Mouse (Mus musculus) olfactory bulb, adult 2 months (tissue): ENCODE measurements around the gene Ppm1h. TPM values are rescaled to one million over a fixed set of nuclear protein-coding genes. Genes with fewer than 3 reads are reported as not detected.

ENCODE experiments used
- H3K27ac ChIP-seq: fragments of 200-500 bp; 2 replicates; pipeline ENCODE4 v1.5.1; 2012; ENCODE audit warnings: low read depth, low read length; ENCODE audit not compliant: insufficient read depth
- H3K4me1 ChIP-seq: fragments of 200-500 bp; 2 replicates; pipeline ENCODE4 v1.6.1; 2012; ENCODE audit warnings: low read length; ENCODE audit not compliant: control insufficient read depth, insufficient read depth
- H3K4me3 ChIP-seq: fragments of 200-500 bp; 2 replicates; pipeline ENCODE4 v1.5.1; 2012; ENCODE audit warnings: mild to moderate bottlenecking, low read depth, low read length, moderate library complexity; ENCODE audit not compliant: insufficient read depth
- CTCF ChIP-seq: fragments of 200-500 bp; IDR thresholded peaks from 2 replicates; pipeline ENCODE4 v1.5.1; 2012; ENCODE audit warnings: low read depth, mild to moderate bottlenecking, low read length, moderate library complexity; ENCODE audit not compliant: insufficient read depth
- POLR2A ChIP-seq: fragments of 200-500 bp; IDR thresholded peaks from 2 replicates; pipeline ENCODE4 v1.6.1; 2012; ENCODE audit warnings: mild to moderate bottlenecking, low read depth, low read length, moderate library complexity; ENCODE audit not compliant: insufficient read depth
- WGBS: fragments of 180-500 bp; shearing (Covaris S2); methylation state at CpG from one replicate; pipeline ENCODE4 v1.1.7; 2018; 5-methylcytosine and 5-hydroxymethylcytosine counted together
- polyA plus RNA-seq: library from polyadenylated mRNA; stranded (reverse); fragments of >200 nt; gene quantifications from 2 replicates; pipeline ENCODE4 v1.2.4, GENCODE M21; 2012; ENCODE audit warnings: low replicate concordance; ENCODE audit not compliant: missing spikeins, insufficient read depth, insufficient read length

The Ppm1h gene
- polyA plus RNA-seq, 1 experiment = not detected

DNA sequence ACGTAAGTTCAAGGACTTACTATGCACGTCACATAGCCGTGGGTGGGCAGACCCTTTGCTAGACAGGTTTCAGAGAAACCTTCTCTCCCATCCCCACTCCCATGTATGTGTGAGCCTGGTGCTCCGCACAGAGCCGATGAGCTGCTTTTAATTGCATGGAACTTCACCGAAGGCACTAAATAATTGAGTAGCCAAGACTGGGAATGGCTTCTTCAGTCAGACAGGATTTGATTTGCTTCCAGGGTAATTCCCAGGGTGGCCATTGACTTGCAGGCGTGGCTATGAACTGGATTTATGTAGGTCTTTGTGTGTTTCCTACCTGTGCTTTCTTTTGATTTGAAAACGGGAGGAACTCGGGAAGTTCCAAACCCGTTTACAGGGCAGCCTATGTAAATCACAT, 202.9 kb downstream of the Ppm1h start:
- H3K4me3 ChIP-seq = no peak overlapping the region
- no peak overlapping the region for H3K27ac ChIP-seq
- 78% methylated on average over 10 of the region's 10 CpGs for WGBS
- H3K4me1 ChIP-seq = peaks cover 34% of the 10 kb centered on the region
- TF ChIP-seq POLR2A (no peak), CTCF (no peak)

DNA sequence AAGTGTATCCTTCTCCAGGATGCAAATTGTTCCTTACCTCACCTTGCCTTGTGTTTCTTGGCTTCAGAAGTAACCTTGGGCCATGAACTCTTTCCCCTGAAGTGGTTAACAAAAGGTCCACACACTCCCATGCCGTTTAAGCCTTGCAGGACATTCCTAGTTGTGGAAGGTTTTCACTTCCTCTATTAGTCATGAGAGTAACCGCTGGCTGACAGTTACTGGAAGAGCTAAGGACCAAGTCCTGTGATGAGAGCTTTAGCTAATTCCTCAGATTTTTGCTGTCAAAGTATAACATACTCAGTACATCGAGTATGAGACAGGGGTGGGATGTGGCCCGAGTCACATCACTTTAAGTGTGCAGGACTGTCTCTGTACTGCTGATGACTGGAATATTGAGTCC, 204.1 kb downstream of the Ppm1h start:
- no peak overlapping the region for H3K4me3 ChIP-seq
- TF ChIP-seq POLR2A (no peak), CTCF (no peak)
- 74% methylated on average over 4 of the region's 4 CpGs for WGBS
- H3K4me1 ChIP-seq = peaks cover 45% of the 10 kb centered on the region
- H3K27ac ChIP-seq = no peak overlapping the region

DNA sequence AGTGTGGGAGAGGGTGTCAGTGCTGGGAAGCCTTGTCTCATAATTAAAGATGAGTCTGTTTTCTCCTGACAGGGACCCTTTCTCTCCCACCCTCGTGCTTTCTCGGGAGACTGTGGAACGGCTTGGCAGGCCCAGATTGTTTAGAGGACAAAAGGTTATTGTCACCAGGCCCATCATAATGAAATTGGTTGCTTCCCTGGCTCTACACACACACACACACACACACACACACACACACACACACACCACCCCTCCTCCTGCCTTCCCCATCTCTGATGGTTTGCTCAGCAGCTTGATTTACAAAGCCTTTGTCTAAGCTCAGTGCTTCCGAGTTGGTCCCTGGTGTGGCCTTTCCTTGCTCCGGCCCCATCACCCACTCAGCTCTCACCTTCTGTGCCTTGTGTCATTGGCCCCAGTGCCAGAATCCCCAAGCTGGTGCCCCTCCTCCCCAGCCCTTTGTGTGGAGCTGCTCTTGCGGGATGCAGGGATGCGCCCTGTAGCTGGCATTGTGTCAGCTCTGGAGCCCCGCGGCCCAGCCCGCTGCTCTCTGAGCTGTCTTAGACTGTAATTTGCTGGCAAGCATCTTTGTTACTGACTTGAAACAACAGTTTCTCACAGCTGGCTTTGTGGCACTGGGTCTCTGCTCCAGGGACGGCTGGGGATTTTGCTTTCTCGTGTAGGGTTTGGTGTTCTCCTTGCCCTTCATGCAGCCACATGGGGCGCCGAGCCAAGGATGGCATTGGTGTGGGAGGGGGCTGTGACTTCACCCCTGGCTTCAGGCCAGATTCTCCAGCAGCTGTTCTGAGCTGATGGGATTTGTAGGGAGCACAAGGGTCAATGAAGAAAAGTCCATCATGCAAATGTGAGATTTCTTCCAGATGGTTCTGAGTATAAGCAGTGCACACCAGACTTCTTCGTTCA, 205.5 kb downstream of the Ppm1h start:
- no peak for TF ChIP-seq POLR2A
- no peak for TF ChIP-seq CTCF
- no peak overlapping the region for H3K4me3 ChIP-seq
- peaks cover 48% of the 10 kb centered on the region for H3K4me1 ChIP-seq
- WGBS = 6% methylated on average over 15 of the region's 15 CpGs
- H3K27ac ChIP-seq = peak overlapping the region; percentile 98

DNA sequence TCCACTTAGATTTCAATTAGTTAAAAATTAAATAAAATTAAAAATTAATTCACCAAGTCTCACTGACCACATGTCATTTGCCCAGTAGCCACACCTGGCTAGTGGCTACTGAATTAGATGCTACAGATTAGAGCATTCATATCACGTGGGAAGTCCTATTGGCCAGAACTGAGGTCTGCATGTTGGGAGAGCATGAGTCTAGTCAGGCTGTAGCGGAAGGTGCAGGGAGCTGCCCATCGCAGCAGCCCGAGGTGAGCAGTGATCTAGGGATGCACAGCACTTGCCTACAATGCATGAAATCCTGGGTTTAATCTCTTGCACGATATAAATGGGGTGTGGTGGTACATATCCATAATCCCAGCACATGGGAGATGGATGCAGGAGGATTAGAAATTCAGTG, 206.7 kb downstream of the Ppm1h start:
- Histone ChIP-seq H3K4me3 (no peak overlapping the region), H3K27ac (peak overlapping the region; percentile 82), H3K4me1 (peaks cover 48% of the 10 kb centered on the region)
- 56% methylated on average over 5 of the region's 5 CpGs for WGBS
- TF ChIP-seq CTCF (no peak), POLR2A (no peak)

DNA sequence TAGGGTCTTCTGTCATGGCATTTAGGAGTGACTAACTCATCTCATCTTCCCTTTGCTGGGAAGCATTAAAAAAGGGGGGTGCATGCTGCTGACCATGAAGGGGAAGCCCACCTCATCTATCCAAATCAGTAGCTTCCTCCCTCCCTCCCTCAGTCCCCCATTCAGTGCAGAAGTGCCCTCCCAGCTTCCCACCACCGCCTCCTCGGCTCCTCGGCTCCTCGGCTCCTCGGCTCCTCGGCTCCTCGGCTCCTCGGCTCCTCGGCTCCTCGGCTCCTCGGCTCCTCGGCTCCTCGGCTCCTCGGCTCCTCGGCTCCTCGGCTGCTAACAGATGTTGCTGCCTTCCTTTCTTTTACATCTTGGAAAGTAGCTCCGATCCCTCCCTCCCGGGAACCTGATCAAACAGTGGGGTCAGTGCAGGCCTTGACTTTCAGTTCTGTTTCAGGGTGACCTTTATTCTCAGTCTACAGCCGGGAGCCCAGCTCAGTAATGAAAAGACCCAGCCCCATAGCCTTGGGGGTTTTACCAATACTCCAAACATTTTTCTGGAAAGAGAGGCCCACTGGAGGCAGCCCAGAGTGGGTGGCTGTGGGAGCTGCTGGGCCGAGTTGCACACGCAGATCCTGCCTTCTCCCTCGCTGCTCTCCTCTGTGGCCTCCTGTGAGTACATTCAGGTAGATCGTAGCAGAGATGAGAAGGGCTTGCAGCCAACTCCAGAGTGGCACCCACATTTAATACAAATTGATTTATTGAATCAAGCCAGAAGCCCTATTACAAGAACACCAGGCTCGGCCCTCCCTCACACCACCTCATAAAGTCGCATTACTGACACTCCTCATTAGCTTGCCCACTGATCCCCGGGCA, 207.7 kb downstream of the Ppm1h start:
- Histone ChIP-seq H3K4me1 (peaks cover 49% of the 10 kb centered on the region), H3K27ac (peak overlapping the region; percentile 91), H3K4me3 (0 out of 2 replicates have a peak overlapping the region, but pooled peaks have one; percentile 4)
- TF ChIP-seq CTCF (no peak), POLR2A (0 out of 2 replicates have a peak, but pooled peaks have one; percentile 17)
- 4% methylated on average over 26 of the region's 26 CpGs for WGBS

DNA sequence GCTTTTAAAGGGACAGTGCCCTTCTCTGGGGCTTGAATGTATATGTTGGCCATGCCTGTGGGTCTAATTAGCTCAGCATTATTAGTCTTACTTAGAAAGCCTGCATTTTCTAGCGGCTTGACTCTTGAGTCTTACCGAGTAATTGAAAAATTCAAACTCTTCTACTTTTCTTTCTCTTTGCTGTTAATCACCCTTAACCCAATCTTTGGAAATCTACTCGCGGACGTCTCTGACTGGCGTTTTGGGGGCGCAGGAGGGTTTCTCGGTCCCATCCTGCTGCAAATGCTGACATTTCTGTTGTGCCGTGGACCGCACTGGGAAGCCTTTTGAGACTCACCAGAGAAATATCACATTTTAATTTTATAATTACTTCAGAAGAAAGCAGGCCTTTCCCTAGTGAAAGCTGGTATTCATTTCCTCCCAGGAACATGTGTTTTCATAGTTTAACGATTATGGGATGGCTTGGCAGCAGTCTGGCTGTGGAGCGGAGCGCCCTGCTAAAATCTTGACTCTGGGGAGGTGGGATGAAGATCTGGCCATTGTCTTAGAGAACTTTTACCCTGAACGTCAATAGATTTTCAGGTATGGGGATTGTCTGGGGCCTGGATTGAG, 208.5 kb downstream of the Ppm1h start:
- H3K27ac ChIP-seq = peak overlapping the region; percentile 91
- 38% methylated on average over 14 of the region's 14 CpGs for WGBS
- no peak overlapping the region for H3K4me3 ChIP-seq
- TF ChIP-seq POLR2A (no peak), CTCF (no peak)
- peaks cover 47% of the 10 kb centered on the region for H3K4me1 ChIP-seq

DNA sequence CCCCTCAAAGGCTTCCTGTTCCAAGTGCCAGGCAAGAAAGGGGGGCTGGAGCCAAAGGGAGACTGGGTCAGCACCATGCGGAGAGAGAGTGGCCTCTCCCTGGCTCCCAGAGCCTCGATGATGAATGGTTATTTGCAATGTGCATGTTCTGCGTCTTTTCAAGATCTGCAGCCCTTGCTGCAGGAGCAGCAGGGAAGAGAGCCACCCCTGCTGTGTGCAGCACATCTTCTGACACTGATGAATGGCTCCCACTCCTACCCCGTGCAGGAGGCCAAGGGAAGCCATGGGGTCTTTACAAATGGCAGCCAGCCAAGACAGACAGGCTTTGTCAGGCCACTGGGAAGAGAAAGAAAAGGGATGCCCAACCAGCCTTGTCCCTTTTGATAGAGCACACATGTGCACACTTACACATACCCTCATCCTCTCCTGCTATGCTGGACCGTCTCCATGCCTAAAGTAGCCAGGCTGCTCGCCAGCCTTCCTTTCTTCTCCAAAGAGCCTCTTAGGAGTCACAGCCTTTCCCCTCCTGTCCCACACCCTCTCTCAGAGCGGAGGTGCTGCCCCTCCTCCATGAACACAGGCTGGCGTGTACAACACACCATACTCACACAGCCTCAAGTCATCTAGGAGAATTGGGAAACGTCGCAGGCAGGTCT, 209.1 kb downstream of the Ppm1h start:
- H3K4me1 ChIP-seq = peaks cover 46% of the 10 kb centered on the region
- 33% methylated on average over 10 of the region's 10 CpGs for WGBS
- no peak overlapping the region for H3K4me3 ChIP-seq
- TF ChIP-seq POLR2A = no peak
- TF ChIP-seq CTCF = no peak
- H3K27ac ChIP-seq = peak overlapping the region; percentile 12; the same call in 1 of the 2 replicates

DNA sequence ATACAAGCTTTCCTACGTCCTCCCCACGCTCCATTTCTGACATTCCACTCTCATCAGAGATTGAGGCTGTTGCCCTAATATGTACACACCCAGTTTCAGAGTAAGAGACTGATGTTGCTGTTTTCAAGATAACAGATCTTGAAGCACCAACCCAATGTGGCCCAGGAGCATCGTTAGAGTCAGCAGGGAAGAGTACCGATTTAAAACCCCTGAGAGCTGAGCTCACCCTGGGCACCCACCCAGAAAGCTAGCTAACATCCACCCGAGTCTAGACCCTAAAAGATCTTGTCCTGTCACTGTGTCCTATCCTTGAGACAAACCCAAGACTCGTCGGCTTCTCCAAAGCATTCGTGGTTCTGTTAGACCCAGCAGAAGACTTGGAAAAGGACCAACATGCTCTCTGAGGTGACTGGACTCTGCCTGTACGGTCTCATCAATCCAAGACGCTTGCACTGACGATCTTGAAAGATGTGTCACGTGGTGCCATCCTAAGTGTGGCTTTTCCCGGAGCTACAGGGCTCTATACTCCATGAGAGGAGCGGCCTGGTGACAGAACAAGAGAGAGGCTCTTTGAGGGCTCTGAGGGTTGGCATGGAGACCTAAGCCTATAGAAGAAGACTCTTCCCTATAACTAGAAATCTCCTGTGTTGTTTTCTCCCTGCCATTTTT, 212.3 kb downstream of the Ppm1h start:
- H3K4me3 ChIP-seq = no peak overlapping the region
- peaks cover 35% of the 10 kb centered on the region for H3K4me1 ChIP-seq
- no peak overlapping the region for H3K27ac ChIP-seq
- 75% methylated on average over 14 of the region's 14 CpGs for WGBS
- TF ChIP-seq CTCF (no peak), POLR2A (no peak)
